Mouse (Mus musculus): ENCODE results near the gene Noxa1. TPM values are rescaled to one million over a fixed set of nuclear protein-coding genes. Genes with fewer than 3 reads are reported as not detected.

The Noxa1 gene
- polyA plus RNA-seq, 1 experiment: 15.5 TPM

GRCm38 (mm10) chr2:25126011-25127010 lies 31.4 kb upstream of the Noxa1 start:
- WGBS: 53% methylated on average over 19 of the region's 19 CpGs
- TF ChIP-seq CTCF (IDR thresholded peaks at IDR 0.05; ENCODE audit: extremely low read depth, insufficient read length, insufficient replicate concordance, low read depth, low read length) (no peak), POLR2A (IDR thresholded peaks at IDR 0.05; ENCODE audit: low read depth, low read length) (no peak)
- no peak overlapping the region for H3K27ac ChIP-seq (ENCODE audit: insufficient read depth, low read depth, low read length)

DNA sequence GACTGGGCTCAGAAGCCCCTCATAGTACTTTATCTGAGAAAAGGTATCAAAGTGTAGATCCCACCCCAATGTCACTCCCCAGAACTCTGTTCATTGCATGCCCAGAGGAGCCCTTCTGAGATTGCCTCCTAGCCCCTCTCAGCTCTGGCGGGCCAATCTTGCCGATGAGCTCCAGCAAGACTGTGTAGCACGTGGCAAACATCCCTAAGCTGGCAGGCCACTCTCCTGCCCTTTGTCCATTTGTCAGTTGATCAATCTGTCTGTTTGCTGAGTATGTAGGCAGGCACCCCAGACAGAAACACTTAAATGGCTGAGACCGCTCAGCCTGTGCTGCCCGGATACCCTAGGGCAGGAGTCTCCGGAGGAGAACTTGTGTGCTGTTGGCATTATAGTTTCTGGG lies 30.2 kb upstream of the Noxa1 start:
- H3K4me3 ChIP-seq (ENCODE audit: low read depth, low read length): no peak overlapping the region
- H3K4me1 ChIP-seq (ENCODE audit: control insufficient read depth, insufficient read depth, insufficient read length, low read length): no peaks in the 10 kb centered on the region
- H3K27me3 ChIP-seq (ENCODE audit: control insufficient read depth, insufficient read depth, low read length): no peaks in the 10 kb centered on the region
- 93% methylated on average over 6 of the region's 6 CpGs for WGBS
- no peaks in the 10 kb centered on the region for H3K36me3 ChIP-seq (ENCODE audit: control insufficient read depth, insufficient read depth, low read length)
- TF ChIP-seq POLR2A (IDR thresholded peaks at IDR 0.05; ENCODE audit: low read depth, low read length) (no peak), CTCF (IDR thresholded peaks at IDR 0.05; ENCODE audit: extremely low read depth, insufficient read length, insufficient replicate concordance, low read depth, low read length) (no peak)
- H3K27ac ChIP-seq (ENCODE audit: insufficient read depth, low read depth, low read length): no peak overlapping the region

More at GRCm38 (mm10) chr2:25126011-25127010, 31.4 kb upstream of the Noxa1 start:
- Histone ChIP-seq H3K4me3 (ENCODE audit: low read depth, low read length) (no peak overlapping the region), H3K36me3 (ENCODE audit: control insufficient read depth, insufficient read depth, low read length) (no peaks in the 10 kb centered on the region), H3K27me3 (ENCODE audit: control insufficient read depth, insufficient read depth, low read length) (no peaks in the 10 kb centered on the region), H3K4me1 (ENCODE audit: control insufficient read depth, insufficient read depth, insufficient read length, low read length) (no peaks in the 10 kb centered on the region)

- no peaks in the 10 kb centered on the region for H3K27me3 ChIP-seq (ENCODE audit: control insufficient read depth, insufficient read depth, low read length)
- WGBS: 50% methylated on average over 3 of the region's 3 CpGs
- H3K36me3 ChIP-seq (ENCODE audit: control insufficient read depth, insufficient read depth, low read length): no peaks in the 10 kb centered on the region
Measured at GRCm38 (mm10) chr2:25124411-25124810, 29.5 kb upstream of the Noxa1 start.

DNA sequence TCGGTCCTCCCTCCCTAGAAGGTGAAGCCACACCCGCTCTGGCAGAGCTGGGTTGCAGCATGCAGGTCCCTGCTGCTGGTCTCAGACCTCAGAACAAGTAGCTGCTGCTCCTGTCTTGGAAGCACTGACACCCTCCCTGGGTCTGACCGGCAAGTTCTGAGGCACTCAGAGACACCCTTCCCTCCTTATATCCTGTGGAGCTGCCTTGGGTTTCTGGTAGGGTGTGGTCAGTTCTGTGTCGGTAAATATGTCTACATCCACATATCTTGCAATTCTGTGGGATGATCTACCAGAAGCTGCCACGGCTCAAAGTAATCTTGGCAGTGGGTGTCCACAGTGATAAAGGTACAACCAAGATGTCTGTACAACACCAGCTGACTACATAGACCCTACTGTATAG lies 28.6 kb upstream of the Noxa1 start:
- WGBS: 45% methylated on average over 5 of the region's 5 CpGs
- Histone ChIP-seq H3K4me3 (ENCODE audit: low read depth, low read length) (no peak overlapping the region), H3K4me1 (ENCODE audit: control insufficient read depth, insufficient read depth, insufficient read length, low read length) (no peaks in the 10 kb centered on the region), H3K27me3 (ENCODE audit: control insufficient read depth, insufficient read depth, low read length) (no peaks in the 10 kb centered on the region), H3K36me3 (ENCODE audit: control insufficient read depth, insufficient read depth, low read length) (no peaks in the 10 kb centered on the region), H3K27ac (ENCODE audit: insufficient read depth, low read depth, low read length) (no peak overlapping the region)
- no peak for TF ChIP-seq CTCF (IDR thresholded peaks at IDR 0.05; ENCODE audit: extremely low read depth, insufficient read length, insufficient replicate concordance, low read depth, low read length)
- TF ChIP-seq POLR2A (IDR thresholded peaks at IDR 0.05; ENCODE audit: low read depth, low read length): no peak

More at GRCm38 (mm10) chr2:25124411-25124810, 29.5 kb upstream of the Noxa1 start:
- Histone ChIP-seq H3K4me3 (ENCODE audit: low read depth, low read length) (no peak overlapping the region), H3K4me1 (ENCODE audit: control insufficient read depth, insufficient read depth, insufficient read length, low read length) (no peaks in the 10 kb centered on the region), H3K27ac (ENCODE audit: insufficient read depth, low read depth, low read length) (no peak overlapping the region)
- TF ChIP-seq CTCF (IDR thresholded peaks at IDR 0.05; ENCODE audit: extremely low read depth, insufficient read length, insufficient replicate concordance, low read depth, low read length) (no peak), POLR2A (IDR thresholded peaks at IDR 0.05; ENCODE audit: low read depth, low read length) (no peak)

- Histone ChIP-seq H3K27me3 (ENCODE audit: control insufficient read depth, insufficient read depth, low read length) (no peaks in the 10 kb centered on the region), H3K27ac (ENCODE audit: insufficient read depth, low read depth, low read length) (no peak overlapping the region), H3K36me3 (ENCODE audit: control insufficient read depth, insufficient read depth, low read length) (no peaks in the 10 kb centered on the region), H3K4me3 (ENCODE audit: low read depth, low read length) (no peak overlapping the region), H3K4me1 (ENCODE audit: control insufficient read depth, insufficient read depth, insufficient read length, low read length) (no peaks in the 10 kb centered on the region)
- no peak for TF ChIP-seq CTCF (IDR thresholded peaks at IDR 0.05; ENCODE audit: extremely low read depth, insufficient read length, insufficient replicate concordance, low read depth, low read length)
- no peak for TF ChIP-seq POLR2A (IDR thresholded peaks at IDR 0.05; ENCODE audit: low read depth, low read length)
- whole genome bisulfite sequencing: 59% methylated on average over 2 of the region's 2 CpGs
Measured at GRCm38 (mm10) chr2:25122666-25123065, 27.7 kb upstream of the Noxa1 start.

- no peaks in the 10 kb centered on the region for H3K36me3 ChIP-seq (ENCODE audit: control insufficient read depth, insufficient read depth, low read length)
- H3K27me3 ChIP-seq (ENCODE audit: control insufficient read depth, insufficient read depth, low read length): no peaks in the 10 kb centered on the region
- H3K4me3 ChIP-seq (ENCODE audit: low read depth, low read length): no peak overlapping the region
- H3K4me1 ChIP-seq (ENCODE audit: control insufficient read depth, insufficient read depth, insufficient read length, low read length): no peaks in the 10 kb centered on the region
- no peak for TF ChIP-seq CTCF (IDR thresholded peaks at IDR 0.05; ENCODE audit: extremely low read depth, insufficient read length, insufficient replicate concordance, low read depth, low read length)
- no peak for TF ChIP-seq POLR2A (IDR thresholded peaks at IDR 0.05; ENCODE audit: low read depth, low read length)
- H3K27ac ChIP-seq (ENCODE audit: insufficient read depth, low read depth, low read length): no peak overlapping the region
- WGBS: 89% methylated on average over 7 of the region's 7 CpGs
Measured at GRCm38 (mm10) chr2:25120963-25121362, 26.0 kb upstream of the Noxa1 start.

- H3K4me1 ChIP-seq (ENCODE audit: control insufficient read depth, insufficient read depth, insufficient read length, low read length): peaks cover 11% of the 10 kb centered on the region
- no peaks in the 10 kb centered on the region for H3K27me3 ChIP-seq (ENCODE audit: control insufficient read depth, insufficient read depth, low read length)
- H3K27ac ChIP-seq (ENCODE audit: insufficient read depth, low read depth, low read length): no peak overlapping the region
- WGBS: 69% methylated on average over 2 of the region's 2 CpGs
- TF ChIP-seq CTCF (IDR thresholded peaks at IDR 0.05; ENCODE audit: extremely low read depth, insufficient read length, insufficient replicate concordance, low read depth, low read length) (no peak), POLR2A (IDR thresholded peaks at IDR 0.05; ENCODE audit: low read depth, low read length) (no peak)
- H3K36me3 ChIP-seq (ENCODE audit: control insufficient read depth, insufficient read depth, low read length): no peaks in the 10 kb centered on the region
- H3K4me3 ChIP-seq (ENCODE audit: low read depth, low read length): no peak overlapping the region
Measured at GRCm38 (mm10) chr2:25115442-25115841, 20.5 kb upstream of the Noxa1 start.
